Mouse (Mus musculus) thymus, postnatal 0 days (tissue): ENCODE measurements around the gene Apbb1. TPM values are rescaled to one million over a fixed set of nuclear protein-coding genes. Genes with fewer than 3 reads are reported as not detected.

ENCODE experiments used
- DNase-seq: peaks from one replicate; pipeline ENCODE4 v3.0.0-alpha.2; 2015; ENCODE audit warnings: low spot score
- polyA plus RNA-seq: library from polyadenylated mRNA; unstranded; fragments of >200 nt; fragmentation: Nextera tagmentation; extraction: Ambion mirVana; gene quantifications from 2 replicates; pipeline ENCODE4 v1.2.1, GENCODE M21; 2015

The Apbb1 gene
- 6.5 and 7.7 TPM in 2 replicates for polyA plus RNA-seq

GRCm38 (mm10) chr7:105581094-105581703, at the start of gene Apbb1:
Gene Apbb1, minus strand, starts transcription at chr7:105581653.
- peak; percentile 60 for DNase-seq

GRCm38 (mm10) chr7:105628633-105629032, 47.2 kb upstream of the Apbb1 start:
- DNase-seq: no peak

GRCm38 (mm10) chr7:105625397-105625796, 43.9 kb upstream of the Apbb1 start:
- no peak for DNase-seq

- DNase-seq: no peak
Measured at GRCm38 (mm10) chr7:105621646-105622292, 40.3 kb upstream of the Apbb1 start.

GRCm38 (mm10) chr7:105621053-105621452, 39.6 kb upstream of the Apbb1 start:
- no peak for DNase-seq

GRCm38 (mm10) chr7:105619701-105620100, 38.2 kb upstream of the Apbb1 start:
- no peak for DNase-seq

GRCm38 (mm10) chr7:105617810-105618209, 36.4 kb upstream of the Apbb1 start:
- no peak for DNase-seq

GRCm38 (mm10) chr7:105616561-105616960, 35.1 kb upstream of the Apbb1 start:
- no peak for DNase-seq

- no peak for DNase-seq
Measured at GRCm38 (mm10) chr7:105615720-105616119, 34.3 kb upstream of the Apbb1 start.

- no peak for DNase-seq
Measured at GRCm38 (mm10) chr7:105614400-105614799, 32.9 kb upstream of the Apbb1 start.

- no peak for DNase-seq
Measured at GRCm38 (mm10) chr7:105611767-105612166, 30.3 kb upstream of the Apbb1 start.

- no peak for DNase-seq
Measured at GRCm38 (mm10) chr7:105608467-105608866, 27.0 kb upstream of the Apbb1 start.

GRCm38 (mm10) chr7:105602860-105603623, 21.6 kb upstream of the Apbb1 start:
- DNase-seq: peak; percentile 34

- DNase-seq: no peak
Measured at GRCm38 (mm10) chr7:105590097-105590496, 8.6 kb upstream of the Apbb1 start.

GRCm38 (mm10) chr7:105588325-105588912, 7.0 kb upstream of the Apbb1 start:
- DNase-seq: no peak

GRCm38 (mm10) chr7:105581959-105582358, 506 bp upstream of the Apbb1 start:
- no peak for DNase-seq

- DNase-seq: no peak
Measured at GRCm38 (mm10) chr7:105580627-105581089, 795 bp downstream of the Apbb1 start.

GRCm38 (mm10) chr7:105578481-105578880, 3.0 kb downstream of the Apbb1 start:
- no peak for DNase-seq

- no peak for DNase-seq
Measured at GRCm38 (mm10) chr7:105577377-105577871, 4.0 kb downstream of the Apbb1 start.

GRCm38 (mm10) chr7:105576166-105576748, 5.2 kb downstream of the Apbb1 start:
- no peak for DNase-seq

- DNase-seq: no peak
Measured at GRCm38 (mm10) chr7:105574537-105574936, 6.9 kb downstream of the Apbb1 start.
